Mouse (Mus musculus) lung, embryonic 14.5 days (tissue): Measurements from ENCODE around the gene Lmntd2. TPM values are rescaled to one million over a fixed set of nuclear protein-coding genes. Genes with fewer than 3 reads are reported as not detected.

ENCODE experiments used
- ATAC-seq: fragments of 200-750 bp; cut with Nextera tagmentation; 2 replicates; pipeline ENCODE4 v1.8.0; 2017; ENCODE audit warnings: mild to moderate bottlenecking, moderate TSS enrichment, moderate library complexity; ENCODE audit not compliant: insufficient read depth
- DNase-seq: peaks from one replicate; pipeline ENCODE4 v3.0.0-alpha.2; 2015
- H3K27ac ChIP-seq: fragments of 300-500 bp; sonication (generic); 2 replicates; pipeline ENCODE4 v1.5.1; 2014; ENCODE audit warnings: low read depth, mild to moderate bottlenecking, moderate library complexity
- H3K27me3 ChIP-seq: fragments of 300-500 bp; sonication (generic); 2 replicates; pipeline ENCODE4 v1.6.1; 2014; ENCODE audit warnings: low read length, control low read depth; ENCODE audit not compliant: insufficient read depth
- H3K36me3 ChIP-seq: fragments of 300-500 bp; sonication (generic); 2 replicates; pipeline ENCODE4 v1.6.1; 2014; ENCODE audit warnings: control low read depth; ENCODE audit not compliant: insufficient read depth
- H3K4me1 ChIP-seq: fragments of 300-500 bp; sonication (generic); 2 replicates; pipeline ENCODE4 v1.6.1; 2014; ENCODE audit warnings: antibody characterized with exemption, control low read depth; ENCODE audit not compliant: insufficient read depth
- H3K4me2 ChIP-seq: fragments of 300-500 bp; sonication (generic); 2 replicates; pipeline ENCODE4 v1.6.1; 2014; ENCODE audit warnings: mild to moderate bottlenecking
- H3K4me3 ChIP-seq: fragments of 300-500 bp; sonication (generic); 2 replicates; pipeline ENCODE4 v1.5.1; 2014; ENCODE audit warnings: low read depth, low read length
- H3K9ac ChIP-seq: fragments of 300-500 bp; sonication (generic); 2 replicates; pipeline ENCODE4 v1.6.1; 2014
- H3K9me3 ChIP-seq: fragments of 300-500 bp; sonication (generic); 2 replicates; pipeline ENCODE4 v1.6.1; 2016; ENCODE audit warnings: low read depth, low read length, control low read depth
- CTCF ChIP-seq: IDR thresholded peaks from 2 replicates; pipeline ENCODE4 v1.5.1; 2016; ENCODE audit warnings: antibody characterized with exemption, low read depth
- WGBS: fragments of 180-500 bp; shearing (Covaris S2); extraction: QIAGEN DNeasy Blood & Tissue Kit; methylation state at CpG from one replicate; pipeline ENCODE4 v1.1.7; 2014; 5-methylcytosine and 5-hydroxymethylcytosine counted together
- polyA plus RNA-seq: library from polyadenylated mRNA; unstranded; fragments of >200 nt; fragmentation: Nextera tagmentation; extraction: Ambion mirVana; gene quantifications from 2 replicates; pipeline ENCODE4 v1.2.1, GENCODE M21; 2014

Gene Lmntd2
- polyA plus RNA-seq, 1 experiment from 2014 or later = 1.4 TPM

DNA sequence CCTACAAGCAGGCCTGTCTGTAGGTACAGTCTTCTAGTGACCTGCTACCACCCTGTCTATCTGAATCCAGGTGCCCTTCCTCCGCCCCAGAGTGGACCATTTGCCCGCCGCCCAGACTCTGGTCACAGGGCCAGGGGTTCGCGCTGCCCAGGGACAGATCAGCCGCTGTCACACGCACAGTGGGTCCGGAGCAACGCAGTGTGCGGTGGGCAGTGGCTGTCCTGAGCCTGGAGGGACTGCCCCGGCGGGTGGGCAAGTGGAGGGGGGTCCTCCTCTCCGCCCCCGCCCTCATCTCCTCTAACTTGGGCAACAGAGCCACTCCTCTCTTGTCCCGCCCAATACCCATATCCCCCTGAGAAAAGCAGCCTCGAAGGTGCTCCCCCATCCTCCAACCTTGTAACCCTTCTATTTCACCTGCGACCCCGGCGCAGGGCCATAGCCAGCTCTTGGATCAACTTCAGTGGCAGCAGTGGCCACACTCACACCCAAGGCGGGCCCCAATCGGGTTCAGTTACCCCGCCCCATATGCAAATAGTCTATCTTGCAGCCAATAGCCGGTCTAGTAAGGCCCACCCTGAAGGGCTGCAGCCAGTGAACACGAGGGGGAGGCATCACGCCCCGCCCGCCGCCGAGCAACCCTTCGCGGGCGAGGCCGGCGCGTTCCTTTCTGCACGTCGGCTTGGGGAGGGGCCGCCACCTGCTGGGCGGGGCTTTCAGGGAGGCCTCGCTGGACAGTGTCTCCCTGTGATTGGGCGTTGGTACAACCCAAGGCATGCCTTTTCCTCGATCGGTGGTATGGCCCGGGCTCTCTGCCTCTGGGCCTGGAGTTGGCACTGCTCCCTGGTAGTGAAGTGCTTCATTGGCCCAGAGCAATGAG, 7.6 kb upstream of the Lmntd2 start:
- Histone ChIP-seq H3K27me3 (no peaks in the 10 kb centered on the region), H3K36me3 (peaks cover 18% of the 10 kb centered on the region; the same call in 1 of the 2 replicates), H3K4me3 (peak overlapping the region; percentile 60), H3K9ac (peak overlapping the region; percentile 68), H3K4me1 (peaks cover 7% of the 10 kb centered on the region), H3K9me3 (no peaks in the 10 kb centered on the region), H3K4me2 (peak overlapping the region; percentile 92), H3K27ac (peak overlapping the region; percentile 91)
- WGBS = 3% methylated on average over 44 of the region's 44 CpGs
- ATAC-seq = peak; percentile 96
- peak; percentile 27 for TF ChIP-seq CTCF
- DNase-seq = peak; percentile 99

DNA sequence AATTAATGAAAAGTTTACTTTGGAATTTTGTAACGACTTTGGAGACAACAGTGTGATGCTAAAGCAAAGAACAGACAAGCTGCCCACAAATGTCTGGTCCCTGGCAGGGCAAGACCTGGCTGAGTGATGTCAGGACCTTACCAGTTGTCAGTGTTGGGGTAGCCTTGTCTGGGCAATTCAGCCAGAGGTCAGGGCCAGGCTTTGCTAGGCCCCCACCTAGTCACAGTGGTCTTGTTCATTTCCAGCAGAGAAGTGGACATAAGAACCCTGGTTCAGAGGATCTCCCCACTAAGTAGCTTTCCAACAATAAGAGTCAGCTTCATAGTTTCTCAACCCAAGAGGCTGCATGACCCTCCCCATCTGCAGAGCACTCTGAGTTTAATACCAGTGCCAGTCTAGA, 6.5 kb upstream of the Lmntd2 start:
- no peak overlapping the region; the same call in 1 of the 2 replicates for H3K4me3 ChIP-seq
- peaks cover 18% of the 10 kb centered on the region; the same call in 1 of the 2 replicates for H3K36me3 ChIP-seq
- no peak for TF ChIP-seq CTCF
- H3K4me2 ChIP-seq = peak overlapping the region; percentile 92
- ATAC-seq (no peak), DNase-seq (no peak)
- H3K27me3 ChIP-seq = no peaks in the 10 kb centered on the region
- H3K27ac ChIP-seq = no peak overlapping the region
- H3K4me1 ChIP-seq = peaks cover 7% of the 10 kb centered on the region
- 63% methylated on average over 1 of the region's 1 CpGs for WGBS
- 0 out of 2 replicates have a peak overlapping the region, but pooled peaks have one; percentile 13 for H3K9ac ChIP-seq
- H3K9me3 ChIP-seq = no peaks in the 10 kb centered on the region

DNA sequence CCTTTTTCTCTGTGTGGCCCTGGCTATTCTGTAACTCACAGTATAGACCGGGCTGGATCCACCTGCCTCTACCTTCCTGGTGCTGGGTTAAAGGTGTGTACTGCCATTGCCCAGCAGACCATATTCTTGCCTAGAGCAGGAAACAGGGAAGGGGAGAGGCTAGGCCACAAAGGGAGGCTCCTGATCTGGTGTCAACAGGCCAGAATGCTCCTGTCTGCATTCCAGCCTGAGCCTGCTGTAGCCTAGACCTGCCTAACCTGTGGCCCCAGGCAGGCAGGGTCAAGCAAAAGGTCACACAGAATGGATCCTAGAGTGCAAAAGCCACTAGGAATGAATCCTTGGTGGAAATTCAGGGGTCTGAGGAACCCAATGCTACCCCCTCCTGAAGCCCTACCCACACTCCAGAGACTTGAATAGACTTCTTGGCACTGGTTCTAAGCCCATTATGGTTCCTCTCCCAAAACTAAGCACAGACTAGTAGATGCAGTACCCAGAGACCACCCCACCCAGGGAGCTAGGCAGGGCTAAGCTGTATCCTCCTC, 5.7 kb upstream of the Lmntd2 start:
- Histone ChIP-seq H3K27ac (no peak overlapping the region), H3K36me3 (peaks cover 18% of the 10 kb centered on the region; the same call in 1 of the 2 replicates), H3K4me2 (no peak overlapping the region), H3K9ac (no peak overlapping the region), H3K4me1 (peaks cover 13% of the 10 kb centered on the region), H3K4me3 (no peak overlapping the region), H3K27me3 (no peaks in the 10 kb centered on the region), H3K9me3 (no peaks in the 10 kb centered on the region)
- 90% methylated on average over 1 of the region's 1 CpGs for WGBS
- ATAC-seq = no peak
- DNase-seq = no peak
- TF ChIP-seq CTCF = no peak

DNA sequence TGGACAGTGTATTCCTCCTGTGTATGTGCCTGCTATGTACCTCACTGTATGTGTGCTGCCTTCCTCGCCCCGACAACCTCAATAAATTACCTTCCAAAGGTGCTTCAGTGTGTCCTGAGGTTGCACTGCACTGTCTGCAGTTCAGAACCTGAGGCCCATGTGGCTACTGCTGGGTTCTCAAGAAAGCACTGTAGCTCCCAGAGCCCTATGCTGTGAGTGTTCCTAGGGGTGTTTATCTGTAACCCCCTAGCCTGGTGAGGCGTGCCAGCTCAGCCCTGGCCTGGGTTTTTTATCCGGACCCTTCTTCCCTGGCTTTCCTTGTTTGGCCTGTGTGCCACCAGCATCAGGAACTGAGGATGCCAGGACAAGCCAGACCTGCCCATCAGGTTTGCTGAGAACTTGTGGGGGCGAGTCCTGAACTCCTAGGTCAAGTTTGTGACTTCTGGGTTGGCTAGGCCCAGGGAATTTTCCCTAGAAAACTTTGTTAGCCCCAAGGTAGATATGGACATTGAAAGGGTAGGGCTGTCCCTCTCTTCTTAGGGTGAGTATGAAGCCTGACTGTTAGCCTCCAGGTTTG, 4.8 kb upstream of the Lmntd2 start:
- Histone ChIP-seq H3K36me3 (peaks cover 18% of the 10 kb centered on the region; the same call in 1 of the 2 replicates), H3K9ac (no peak overlapping the region), H3K4me3 (no peak overlapping the region), H3K27me3 (no peaks in the 10 kb centered on the region), H3K9me3 (no peaks in the 10 kb centered on the region), H3K4me1 (peaks cover 13% of the 10 kb centered on the region), H3K4me2 (no peak overlapping the region), H3K27ac (no peak overlapping the region)
- DNase-seq = no peak
- no peak for ATAC-seq
- 71% methylated on average over 5 of the region's 5 CpGs for WGBS
- no peak for TF ChIP-seq CTCF

DNA sequence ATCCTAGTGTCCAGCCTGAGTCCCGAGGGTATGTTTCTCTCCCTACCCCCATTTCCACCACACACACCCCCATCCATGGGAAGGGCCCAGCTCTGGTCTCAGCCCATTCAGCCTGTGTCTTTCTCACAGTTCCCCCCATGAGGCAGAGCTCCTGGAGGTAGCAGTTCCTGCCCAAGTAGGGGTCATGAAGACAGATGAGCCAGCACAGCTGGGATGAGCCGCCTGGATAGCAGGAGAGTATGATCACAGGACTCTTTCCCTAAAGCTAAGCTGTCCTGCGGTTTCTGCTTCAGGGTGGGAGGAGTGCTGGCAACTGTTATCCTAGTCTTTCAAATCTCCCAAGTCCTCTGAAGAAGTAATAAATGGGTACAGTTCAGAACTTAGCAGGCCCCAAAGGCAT, 4.3 kb upstream of the Lmntd2 start:
- no peak for DNase-seq
- Histone ChIP-seq H3K9me3 (no peaks in the 10 kb centered on the region), H3K4me3 (no peak overlapping the region), H3K27ac (no peak overlapping the region), H3K36me3 (peaks cover 18% of the 10 kb centered on the region; the same call in 1 of the 2 replicates), H3K4me2 (no peak overlapping the region), H3K27me3 (no peaks in the 10 kb centered on the region), H3K4me1 (peaks cover 13% of the 10 kb centered on the region), H3K9ac (no peak overlapping the region)
- 70% methylated on average over 3 of the region's 3 CpGs for WGBS
- TF ChIP-seq CTCF = no peak
- no peak for ATAC-seq

DNA sequence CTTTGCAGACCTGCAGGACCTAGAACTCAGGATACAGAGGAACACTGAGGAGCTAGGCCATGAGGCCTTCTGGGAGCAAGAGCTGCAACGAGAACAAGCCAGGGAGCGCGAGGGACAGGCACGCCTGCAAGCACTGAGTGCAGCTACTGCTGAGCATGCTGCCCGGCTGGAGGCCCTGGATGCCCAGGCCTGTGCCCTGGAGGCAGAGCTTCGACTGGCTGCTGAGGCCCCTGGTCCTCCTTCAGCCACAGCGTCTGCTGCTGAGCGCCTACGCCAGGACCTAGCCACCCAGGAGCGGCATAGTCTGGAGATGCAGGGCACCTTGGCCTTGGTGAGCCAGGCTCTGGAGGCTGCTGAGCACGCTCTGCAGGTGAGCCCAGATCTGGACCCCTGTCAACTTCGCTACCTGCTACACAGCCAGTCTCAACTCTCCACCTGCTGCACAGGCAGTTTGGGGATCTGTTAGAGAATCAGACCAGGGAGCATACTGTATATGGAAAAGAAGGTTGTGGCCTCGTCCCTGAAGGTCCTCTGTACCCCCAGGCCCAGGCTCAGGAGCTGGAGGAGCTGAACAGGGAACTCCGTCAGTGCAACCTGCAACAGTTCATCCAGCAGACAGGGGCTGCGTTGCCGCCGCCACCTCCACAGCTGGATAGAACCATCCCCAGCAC, 3.6 kb upstream of the Lmntd2 start:
- 88% methylated on average over 17 of the region's 17 CpGs for WGBS
- peak overlapping the region; percentile 64; the same call in 1 of the 2 replicates for H3K4me3 ChIP-seq
- H3K9ac ChIP-seq = peak overlapping the region; percentile 18; the same call in 1 of the 2 replicates
- no peak for ATAC-seq
- no peak for DNase-seq
- peaks cover 18% of the 10 kb centered on the region; the same call in 1 of the 2 replicates for H3K36me3 ChIP-seq
- H3K27me3 ChIP-seq = no peaks in the 10 kb centered on the region
- H3K27ac ChIP-seq = no peak overlapping the region
- peaks cover 10% of the 10 kb centered on the region for H3K4me1 ChIP-seq
- peak overlapping the region; percentile 96; the same call in 1 of the 2 replicates for H3K4me2 ChIP-seq
- no peaks in the 10 kb centered on the region for H3K9me3 ChIP-seq
- no peak for TF ChIP-seq CTCF
